ENCODE assay signal across 10 mouse cellular contexts in the genomic region with DNA sequence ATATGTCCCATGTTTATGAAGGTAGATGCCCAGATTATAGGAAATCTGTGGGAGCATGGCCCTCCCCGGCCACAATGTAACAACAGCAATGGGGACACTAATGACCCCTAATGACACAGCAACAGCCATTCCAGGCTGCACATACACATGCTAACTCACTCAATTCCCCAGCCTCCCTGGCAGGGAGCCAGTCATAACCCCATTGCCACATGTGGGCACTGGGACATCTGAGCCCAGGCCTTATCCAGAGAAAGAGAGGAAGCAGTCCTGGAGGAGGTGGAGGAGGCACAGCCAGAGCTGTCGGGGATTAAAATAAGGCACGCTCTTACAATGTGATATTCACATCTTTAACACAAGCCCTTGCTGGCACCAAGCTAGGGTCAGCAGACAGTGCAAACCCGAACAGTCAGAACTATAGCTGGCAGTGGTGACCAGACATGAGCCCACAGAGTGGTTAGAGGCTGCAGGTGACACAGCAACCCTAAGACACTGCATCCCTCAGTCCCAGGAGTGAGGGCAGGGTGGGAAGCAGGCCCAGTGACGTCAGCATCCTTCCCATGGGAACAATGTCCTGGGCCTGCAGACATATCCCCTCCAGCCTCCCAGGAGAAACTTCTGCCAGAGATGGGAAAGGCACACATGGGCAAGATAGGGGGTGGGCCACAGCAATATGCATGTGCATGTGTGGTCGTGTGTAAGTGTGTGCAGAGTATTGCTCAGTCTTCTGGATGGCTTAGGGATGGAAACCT. TPM values are rescaled to one million over a fixed set of nuclear protein-coding genes. Genes with fewer than 3 reads are reported as not detected.
DNase-seq lines count a peak whose midpoint lies in the region; ATAC-seq lines count a peak whose summit lies in the region.
"Had no signal": no experiment of that assay in that cellular context is flagged by ENCODE, and none has a peak within 500 bp of the region (broad histone marks: within the 10 kb centered on the region; RNA-seq: fewer than 3 reads in every experiment).

No protein-coding gene starts in this region.

- no peaks in the 10 kb centered on the region for H3K27me3 ChIP-seq in heart, embryonic 10.5 days (ENCODE audit: insufficient read depth, poor library complexity, severe bottlenecking)
- H3K27me3 ChIP-seq in limb, embryonic 15.5 days = no peaks in the 10 kb centered on the region
- H3K27me3 ChIP-seq: CH12.LX had no signal

- H3K27ac ChIP-seq in heart, embryonic 10.5 days = peak overlapping the region; percentile 82
- H3K27ac ChIP-seq in limb, embryonic 15.5 days = peak overlapping the region; percentile 38

- no peak overlapping the region for H3K4me2 ChIP-seq in limb, embryonic 15.5 days

- H3K36me3 ChIP-seq in heart, embryonic 10.5 days = no peaks in the 10 kb centered on the region
- H3K36me3 ChIP-seq in limb, embryonic 15.5 days = no peaks in the 10 kb centered on the region

- no peaks in the 10 kb centered on the region for H3K9me3 ChIP-seq in heart, embryonic 10.5 days
- H3K9me3 ChIP-seq in limb, embryonic 15.5 days = no peaks in the 10 kb centered on the region

- DNase-seq in heart, adult 11 months = peak; percentile 93
- no peak for DNase-seq in heart, postnatal 25 days (ENCODE audit: low spot score)
- peak; percentile 41 for DNase-seq in Muller cell, postnatal 12 days (ENCODE audit: inconsistent ontology term)
- DNase-seq in heart, embryonic 10.5 days (ENCODE audit: low spot score) = no peak
- no peak for DNase-seq in cerebellum, postnatal 25 days
- DNase-seq in layer of hippocampus, adult 18-20 months (ENCODE audit: low spot score in 2 of 2) = no peak
- no peak for DNase-seq in urinary bladder, adult 18-20 months (ENCODE audit: low spot score in 2 of 2)

- peaks cover 91% of the 10 kb centered on the region for H3K4me1 ChIP-seq in heart, embryonic 10.5 days
- H3K4me1 ChIP-seq in limb, embryonic 15.5 days = peaks cover 63% of the 10 kb centered on the region

- H3K9ac ChIP-seq in limb, embryonic 15.5 days = no peak overlapping the region

- WGBS in heart, embryonic 10.5 days = 60% methylated on average over 6 of the region's 6 CpGs
- 41% methylated on average over 6 of the region's 6 CpGs for WGBS in limb, embryonic 15.5 days

- intact Hi-C loops in heart, postnatal 25 days (cut with DNase I) = no loop called here

- ATAC-seq in limb, embryonic 15.5 days (ENCODE audit: insufficient number of reproducible peaks, low FRiP score, low TSS enrichment, low read depth) = no peak

- peak overlapping the region; percentile 20; the same call in 1 of the 2 replicates for H3K4me3 ChIP-seq in heart, embryonic 10.5 days
- no peak overlapping the region for H3K4me3 ChIP-seq in limb, embryonic 15.5 days

RNA-seq across cellular contexts. Expression of gene Samd4b, which starts 11.1 kb away (rescaled TPM):
- total RNA-seq in heart, postnatal 25 days (2021) = 10 to 100 TPM; 22.6 to 22.8 TPM
- 24.5 and 29.7 TPM in 2 replicates for polyA plus RNA-seq in heart, embryonic 10.5 days (2016; fragmentation: Nextera tagmentation; extraction: Ambion mirVana)
- polyA plus RNA-seq in limb, embryonic 15.5 days (2015; fragmentation: Nextera tagmentation; extraction: Ambion mirVana) = 26.3 and 28.3 TPM in 2 replicates
- 10 to 100 TPM; 74.1 to 77.1 TPM for total RNA-seq in layer of hippocampus, adult 18-20 months (2021)

RNA-seq across cellular contexts. Expression of gene Pak4, which starts 11.1 kb away (rescaled TPM):
- 1 to 10 TPM; 8.4 to 8.8 TPM for total RNA-seq in heart, postnatal 25 days (2021)
- polyA plus RNA-seq in heart, embryonic 10.5 days (2016; fragmentation: Nextera tagmentation; extraction: Ambion mirVana) = 47.2 and 53.0 TPM in 2 replicates
- 33.7 and 34.9 TPM in 2 replicates for polyA plus RNA-seq in limb, embryonic 15.5 days (2015; fragmentation: Nextera tagmentation; extraction: Ambion mirVana)
- total RNA-seq in layer of hippocampus, adult 18-20 months (2021) = 10 to 100 TPM; 12.7 to 14.6 TPM

RNA-seq across cellular contexts. Expression of gene Nccrp1, which starts 39.8 kb away (rescaled TPM):
- total RNA-seq in heart, postnatal 25 days (2021) = not detected
- not detected in 2 replicates for polyA plus RNA-seq in heart, embryonic 10.5 days (2016; fragmentation: Nextera tagmentation; extraction: Ambion mirVana)
- polyA plus RNA-seq in limb, embryonic 15.5 days (2015; fragmentation: Nextera tagmentation; extraction: Ambion mirVana) = 1.6 and 2.3 TPM in 2 replicates
- under 1 TPM in 1 of 2 experiments, not detected in 1; 0.28 TPM for total RNA-seq in layer of hippocampus, adult 18-20 months (2021)
- total RNA-seq: CH12.LX had no signal

RNA-seq across cellular contexts. Expression of gene Acp7, which starts 44.3 kb away (rescaled TPM):
- not detected for total RNA-seq in heart, postnatal 25 days (2021)
- polyA plus RNA-seq in heart, embryonic 10.5 days (2016; fragmentation: Nextera tagmentation; extraction: Ambion mirVana) = 0.34 TPM in 1 of 2 replicates, not detected in the other
- polyA plus RNA-seq in limb, embryonic 15.5 days (2015; fragmentation: Nextera tagmentation; extraction: Ambion mirVana) = 1.8 and 1.9 TPM in 2 replicates
- 1 to 10 TPM; 1.4 to 4.6 TPM for total RNA-seq in layer of hippocampus, adult 18-20 months (2021)
- total RNA-seq: CH12.LX had no signal

RNA-seq across cellular contexts. Expression of gene Sycn, which starts 46.2 kb away (rescaled TPM):
- not detected for total RNA-seq in heart, postnatal 25 days (2021)
- polyA plus RNA-seq in heart, embryonic 10.5 days (2016; fragmentation: Nextera tagmentation; extraction: Ambion mirVana) = not detected in 2 replicates
- not detected in 2 replicates for polyA plus RNA-seq in limb, embryonic 15.5 days (2015; fragmentation: Nextera tagmentation; extraction: Ambion mirVana)
- total RNA-seq in layer of hippocampus, adult 18-20 months (2021) = not detected
- total RNA-seq: CH12.LX; left cerebral cortex, postnatal 10 days had no signal

Comparison
In these comparisons a context has a peak if more than half of its experiments do, and no peak if none do; other contexts are left out.
1. DNase-seq: peak in heart, adult 11 months (single experiment) and Muller cell, postnatal 12 days (single experiment); none in heart, postnatal 25 days (single experiment), heart, embryonic 10.5 days (single experiment), cerebellum, postnatal 25 days (0 of 2), layer of hippocampus, adult 18-20 months (0 of 2) and urinary bladder, adult 18-20 months (0 of 2).